Mouse (Mus musculus): ENCODE data around the gene S100pbp.

DNA sequence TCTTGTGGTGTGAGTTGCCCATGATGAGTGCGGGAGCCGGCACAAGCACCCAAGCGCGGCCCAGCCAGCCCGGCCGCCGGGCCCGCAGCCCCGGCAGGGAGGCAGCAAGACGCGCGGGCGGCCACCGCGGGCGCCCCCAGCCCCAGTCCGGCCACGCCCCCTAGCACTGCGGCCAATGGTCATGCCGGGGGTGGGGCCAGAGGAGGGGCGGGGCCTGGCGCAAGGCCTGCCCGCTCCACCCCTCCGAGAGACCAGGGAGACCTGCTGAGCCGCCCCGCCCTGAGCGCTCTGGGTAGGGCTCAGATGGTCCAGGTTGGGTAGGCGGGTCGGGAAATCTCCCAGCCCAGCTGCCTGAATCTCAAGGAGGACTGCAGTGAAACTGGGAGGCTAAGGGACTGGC lies 49.5 kb upstream of the S100pbp start:
- TF ChIP-seq CTCF (IDR thresholded peaks at IDR 0.05; ENCODE audit: insufficient read depth, low read depth, low read length) = no peak
- TF ChIP-seq POLR2A (IDR thresholded peaks at IDR 0.05; ENCODE audit: insufficient read depth, low read depth, low read length) = no peak
